Comparison of ENCODE assay signal across 9 mouse cellular contexts in the genomic region with DNA sequence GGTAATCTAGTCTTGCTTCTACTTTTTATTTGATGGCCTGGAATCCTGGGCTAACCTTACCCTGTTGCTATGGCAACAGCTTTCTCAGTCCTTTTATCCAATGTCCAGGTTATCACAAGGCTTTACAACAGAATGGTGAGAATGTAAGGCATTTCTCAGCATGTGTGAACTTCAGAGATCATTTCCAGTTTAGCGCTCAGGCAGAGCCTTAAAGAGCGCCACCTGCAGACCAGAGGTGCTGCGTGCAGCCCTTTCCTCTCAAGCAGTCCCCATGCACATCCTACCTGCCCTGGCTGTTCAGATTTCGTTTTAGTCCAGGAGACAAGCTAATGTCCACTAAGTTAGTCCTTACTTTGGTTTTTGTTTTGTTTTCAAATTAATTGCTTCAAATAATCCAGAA. TPM values are rescaled to one million over a fixed set of nuclear protein-coding genes. Genes with fewer than 3 reads are reported as not detected.
A peak's percentile ranks its signal among the peaks of the same experiment; 100 is the strongest.
DNase-seq lines count a peak whose midpoint lies in the region; ATAC-seq lines count a peak whose summit lies in the region.
"Had no signal": no experiment of that assay in that cellular context is flagged by ENCODE, and none has a peak within 500 bp of the region (broad histone marks: within the 10 kb centered on the region; RNA-seq: fewer than 3 reads in every experiment).

No protein-coding gene starts in this region.

- 20% methylated on average over 4 of the region's 4 CpGs for WGBS in hindbrain, embryonic 10.5 days
- WGBS in hindbrain, embryonic 16.5 days: 33% methylated on average over 4 of the region's 4 CpGs

- intact Hi-C loops in left cerebral cortex, postnatal 14 days (cut with DNase I): no loop called here

- no peaks in the 10 kb centered on the region for H3K4me1 ChIP-seq in hindbrain, embryonic 10.5 days (replicated peaks)
- H3K4me1 ChIP-seq in hindbrain, embryonic 16.5 days (ENCODE audit: control insufficient read depth, insufficient read depth, low read depth, low read length): no peaks in the 10 kb centered on the region
- H3K4me1 ChIP-seq: liver, embryonic 13.5 days had no signal

- no peaks in the 10 kb centered on the region for H3K36me3 ChIP-seq in hindbrain, embryonic 10.5 days
- no peaks in the 10 kb centered on the region for H3K36me3 ChIP-seq in hindbrain, embryonic 16.5 days (ENCODE audit: control insufficient read depth, insufficient read depth, low read length)
- H3K36me3 ChIP-seq: liver, embryonic 13.5 days had no signal

- no peak overlapping the region for H3K4me3 ChIP-seq in hindbrain, embryonic 10.5 days
- H3K4me3 ChIP-seq in hindbrain, embryonic 16.5 days (ENCODE audit: low read length): no peak overlapping the region
- H3K4me3 ChIP-seq: liver, embryonic 13.5 days had no signal

- DNase-seq in hindbrain, embryonic 10.5 days (ENCODE audit: low spot score): peak; percentile 40
- DNase-seq in B cell, adult 2 months: peak; percentile 63 to 65
- peak; percentile 46 for DNase-seq in T-cell, adult 2 months (ENCODE audit: low spot score)
- DNase-seq in embryo, embryonic 11.5 days (ENCODE audit: low read depth, low spot score): peak; percentile 11
- DNase-seq in naive thymus-derived CD4-positive, alpha-beta T cell, adult 2 months (ENCODE audit: low read depth): peak; percentile 74
- DNase-seq in left cerebral cortex, postnatal 14 days (ENCODE audit: low spot score in 2 of 2): no peak
- DNase-seq: liver, embryonic 13.5 days had no signal

- ATAC-seq in hindbrain, embryonic 16.5 days: no peak
- no peak for ATAC-seq in monocyte, adult 5-6 weeks (replicated peaks; ENCODE audit: insufficient number of reproducible peaks, low FRiP score, low TSS enrichment, poor library complexity, severe bottlenecking)

- H3K9ac ChIP-seq in hindbrain, embryonic 16.5 days (ENCODE audit: low read depth, low read length): no peak overlapping the region
- H3K9ac ChIP-seq: liver, embryonic 13.5 days had no signal

- no peak overlapping the region for H3K4me2 ChIP-seq in hindbrain, embryonic 16.5 days (ENCODE audit: low read length)
- H3K4me2 ChIP-seq: liver, embryonic 13.5 days had no signal

- no peak overlapping the region for H3K27ac ChIP-seq in hindbrain, embryonic 10.5 days
- no peak overlapping the region for H3K27ac ChIP-seq in hindbrain, embryonic 16.5 days (ENCODE audit: low read depth, low read length)
- H3K27ac ChIP-seq: liver, embryonic 13.5 days had no signal

- H3K27me3 ChIP-seq in hindbrain, embryonic 10.5 days (ENCODE audit: insufficient read depth, poor library complexity, severe bottlenecking): no peaks in the 10 kb centered on the region
- no peaks in the 10 kb centered on the region for H3K27me3 ChIP-seq in hindbrain, embryonic 16.5 days (replicated peaks; ENCODE audit: control insufficient read depth, insufficient read depth, low read length)
- H3K27me3 ChIP-seq: liver, embryonic 13.5 days had no signal

- H3K9me3 ChIP-seq in hindbrain, embryonic 10.5 days: no peaks in the 10 kb centered on the region
- no peaks in the 10 kb centered on the region for H3K9me3 ChIP-seq in hindbrain, embryonic 16.5 days (ENCODE audit: control insufficient read depth, low read length)
- H3K9me3 ChIP-seq: liver, embryonic 13.5 days had no signal

RNA-seq across cellular contexts. Expression of a gene that starts 46.8 kb away (rescaled TPM):
- 0.07 and 0.24 TPM in 2 replicates for polyA plus RNA-seq in hindbrain, embryonic 10.5 days (2016; fragmentation: Nextera tagmentation; extraction: Ambion mirVana)
- polyA plus RNA-seq in hindbrain, embryonic 16.5 days (2015; fragmentation: Nextera tagmentation; extraction: Ambion mirVana): 0.30 and 0.34 TPM in 2 replicates
- total RNA-seq in monocyte, adult 5-6 weeks (2017): not detected in 3 replicates
- total RNA-seq in left cerebral cortex, postnatal 14 days (2021): under 1 TPM; 0.18 to 0.21 TPM

Comparison
In these comparisons a context has a peak if more than half of its experiments do, and no peak if none do; other contexts are left out.
1. DNase-seq: peak in hindbrain, embryonic 10.5 days (single experiment), B cell, adult 2 months (2 of 2), T-cell, adult 2 months (single experiment), embryo, embryonic 11.5 days (single experiment) and naive thymus-derived CD4-positive, alpha-beta T cell, adult 2 months (single experiment); none in left cerebral cortex, postnatal 14 days (0 of 2).